Mouse (Mus musculus) lung, adult 2 months (tissue): ENCODE data around the gene Tmem108.

Source experiments
- CTCF ChIP-seq: fragments of 200-500 bp; IDR thresholded peaks from 2 replicates; pipeline ENCODE4 v1.5.1; 2011; ENCODE audit warnings: mild to moderate bottlenecking, low read length, control low read depth; ENCODE audit not compliant: insufficient read depth
- POLR2A ChIP-seq: fragments of 200-500 bp; IDR thresholded peaks from 2 replicates; pipeline ENCODE4 v1.6.1; 2011; ENCODE audit warnings: low read depth, mild to moderate bottlenecking, control low read depth, low read length, borderline replicate concordance; ENCODE audit errors: extremely low read depth

DNA sequence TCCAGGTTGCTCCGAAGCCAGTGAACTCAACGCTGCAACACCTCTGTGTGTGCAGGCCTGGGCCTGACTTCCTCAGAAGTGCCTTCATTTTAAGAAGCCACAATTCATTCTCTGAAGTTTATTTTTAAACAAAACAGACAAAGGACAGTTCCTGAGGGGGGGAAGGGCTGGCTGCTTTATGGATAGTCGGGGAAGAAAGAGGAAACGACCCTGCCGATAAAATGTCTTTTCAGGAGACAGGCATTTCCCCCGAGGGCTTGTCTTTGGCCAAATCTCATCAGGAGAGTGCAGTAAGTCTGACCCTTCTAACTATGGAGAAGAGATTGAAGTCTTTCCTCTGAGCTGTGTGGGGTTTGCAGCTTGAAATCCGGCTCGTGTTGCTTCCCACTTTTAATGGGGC lies 276.0 kb downstream of the Tmem108 start:
- no peak for TF ChIP-seq CTCF
- no peak for TF ChIP-seq POLR2A
